Mouse (Mus musculus) midbrain, postnatal 0 days (tissue): ENCODE data around the gene Kif13a. TPM values are rescaled to one million over a fixed set of nuclear protein-coding genes. Genes with fewer than 3 reads are reported as not detected.

Experiments
- ATAC-seq: fragments of 200-750 bp; cut with Nextera tagmentation; 2 replicates; pipeline ENCODE4 v1.8.0; 2017; ENCODE audit warnings: moderate number of reproducible peaks, mild to moderate bottlenecking, moderate TSS enrichment, moderate library complexity; ENCODE audit not compliant: low FRiP score
- DNase-seq: peaks from one replicate; pipeline ENCODE4 v3.0.0-alpha.2; 2015; ENCODE audit warnings: low spot score
- H3K27ac ChIP-seq: fragments of 300-500 bp; sonication (generic); 2 replicates; pipeline ENCODE4 v1.5.1; 2014; ENCODE audit warnings: low read depth, mild to moderate bottlenecking, low read length, mixed read lengths
- H3K27me3 ChIP-seq: fragments of 300-500 bp; sonication (generic); 2 replicates; pipeline ENCODE4 v1.6.1; 2014; ENCODE audit warnings: low read length, control low read depth, mixed read lengths; ENCODE audit not compliant: insufficient read depth
- H3K36me3 ChIP-seq: fragments of 300-500 bp; sonication (generic); 2 replicates; pipeline ENCODE4 v1.6.1; 2014; ENCODE audit warnings: low read length, control low read depth, mixed read lengths; ENCODE audit not compliant: insufficient read depth
- H3K4me1 ChIP-seq: fragments of 300-500 bp; sonication (generic); 2 replicates; pipeline ENCODE4 v1.6.1; 2014; ENCODE audit warnings: mild to moderate bottlenecking, control low read depth, antibody characterized with exemption, low read length, mixed read lengths; ENCODE audit not compliant: insufficient read depth
- H3K4me2 ChIP-seq: fragments of 300-500 bp; sonication (generic); 2 replicates; pipeline ENCODE4 v1.6.1; 2014; ENCODE audit warnings: low read depth, mild to moderate bottlenecking, low read length, mixed read lengths; ENCODE audit not compliant: poor library complexity, severe bottlenecking
- H3K4me3 ChIP-seq: fragments of 300-500 bp; sonication (generic); 2 replicates; pipeline ENCODE4 v1.5.1; 2014; ENCODE audit warnings: low read depth, mild to moderate bottlenecking, low read length, moderate library complexity
- H3K9ac ChIP-seq: fragments of 300-500 bp; sonication (generic); replicated peaks from 2 replicates; pipeline ENCODE4 v1.6.1; 2014; ENCODE audit warnings: mild to moderate bottlenecking, low read length, moderate library complexity, mixed read lengths; ENCODE audit not compliant: poor library complexity, severe bottlenecking
- H3K9me3 ChIP-seq: fragments of 300-500 bp; sonication (generic); 2 replicates; pipeline ENCODE4 v1.6.1; 2016; ENCODE audit warnings: low read length, control low read depth
- CTCF ChIP-seq: IDR thresholded peaks from 2 replicates; pipeline ENCODE4 v1.5.1; 2016; ENCODE audit warnings: antibody characterized with exemption, mild to moderate bottlenecking
- WGBS: fragments of 180-500 bp; shearing (Covaris S2); extraction: QIAGEN DNeasy Blood & Tissue Kit; methylation state at CpG from one replicate; pipeline ENCODE4 v1.1.7; 2014; 5-methylcytosine and 5-hydroxymethylcytosine counted together
- polyA plus RNA-seq: library from polyadenylated mRNA; unstranded; fragments of >200 nt; fragmentation: Nextera tagmentation; extraction: Ambion mirVana; gene quantifications from 2 replicates; pipeline ENCODE4 v1.2.1, GENCODE M21; 2015
- total RNA-seq: library from RNA; depleted of rRNA; stranded (reverse); fragments of >200 nt; gene quantifications from 2 replicates; pipeline ENCODE4 v1.2.3, GENCODE M21; 2014; rRNA removed

Kif13a gene
- total RNA-seq (31.4 and 31.7 TPM in 2 replicates), polyA plus RNA-seq (10.1 TPM in 2 replicates)

GRCm38 (mm10) chr13:46929719-46930658 lies at the start of gene Kif13a:
Gene Kif13a, minus strand, starts transcription at chr13:46929867.
- 0% methylated on average over 40 of the region's 96 CpGs for WGBS
- peak within 1 kb of the TSS; percentile 76 for H3K4me3 ChIP-seq

GRCm38 (mm10) chr13:46976532-46976931 lies 46.9 kb upstream of the Kif13a start:
- H3K27ac ChIP-seq: no peak overlapping the region
- TF ChIP-seq CTCF: peak; percentile 10; the same call in 1 of the 2 replicates
- no peaks in the 10 kb centered on the region for H3K36me3 ChIP-seq
- no peaks in the 10 kb centered on the region for H3K9me3 ChIP-seq
- DNase-seq (no peak), ATAC-seq (no peak)
- H3K4me3 ChIP-seq: no peak overlapping the region
- H3K4me1 ChIP-seq: no peaks in the 10 kb centered on the region
- no peaks in the 10 kb centered on the region for H3K27me3 ChIP-seq
- WGBS: 85% methylated on average over 7 of the region's 7 CpGs
- H3K9ac ChIP-seq: no peak overlapping the region
- H3K4me2 ChIP-seq: no peak overlapping the region

More at GRCm38 (mm10) chr13:46929719-46930658, at the start of gene Kif13a:
- TF ChIP-seq CTCF: peak; percentile 48
- Histone ChIP-seq H3K9me3 (no peaks in the 10 kb centered on the region), H3K36me3 (no peaks in the 10 kb centered on the region), H3K27ac (peak within 1 kb of the TSS; percentile 92), H3K27me3 (no peaks in the 10 kb centered on the region), H3K4me1 (peaks cover 3% of the 10 kb centered on the region; the same call in 1 of the 2 replicates), H3K4me2 (peak within 1 kb of the TSS; percentile 85), H3K9ac (peak within 1 kb of the TSS; percentile 87)
- DNase-seq (peak; percentile 96), ATAC-seq (peak; percentile 87)

- no peak overlapping the region for H3K27ac ChIP-seq
- H3K4me2 ChIP-seq: no peak overlapping the region
These were observed 46.3 kb upstream of the Kif13a start for GRCm38 (mm10) chr13:46975930-46976329.

GRCm38 (mm10) chr13:46975031-46975551 lies 45.4 kb upstream of the Kif13a start:
- ATAC-seq (peak; percentile 89), DNase-seq (peak; percentile 84)
- H3K9ac ChIP-seq: peak overlapping the region; percentile 46
- H3K27me3 ChIP-seq: no peaks in the 10 kb centered on the region
- no peaks in the 10 kb centered on the region for H3K9me3 ChIP-seq
- peak overlapping the region; percentile 51 for H3K4me2 ChIP-seq
- H3K4me1 ChIP-seq: no peaks in the 10 kb centered on the region
- TF ChIP-seq CTCF: no peak
- H3K36me3 ChIP-seq: no peaks in the 10 kb centered on the region
- WGBS: 9% methylated on average over 14 of the region's 14 CpGs
- peak overlapping the region; percentile 32 for H3K4me3 ChIP-seq
- no peak overlapping the region for H3K27ac ChIP-seq

More at GRCm38 (mm10) chr13:46975930-46976329, 46.3 kb upstream of the Kif13a start:
- ATAC-seq (no peak), DNase-seq (no peak)
- no peak for TF ChIP-seq CTCF
- Histone ChIP-seq H3K27me3 (no peaks in the 10 kb centered on the region), H3K4me1 (no peaks in the 10 kb centered on the region), H3K36me3 (no peaks in the 10 kb centered on the region), H3K9me3 (no peaks in the 10 kb centered on the region), H3K4me3 (no peak overlapping the region), H3K9ac (no peak overlapping the region)
- WGBS: 31% methylated on average over 4 of the region's 4 CpGs

- H3K9me3 ChIP-seq: no peaks in the 10 kb centered on the region
- 83% methylated on average over 10 of the region's 10 CpGs for WGBS
- no peak for DNase-seq
- no peak overlapping the region for H3K4me3 ChIP-seq
- H3K9ac ChIP-seq: no peak overlapping the region
- no peaks in the 10 kb centered on the region for H3K4me1 ChIP-seq
- no peak overlapping the region for H3K4me2 ChIP-seq
- no peak overlapping the region for H3K27ac ChIP-seq
- H3K36me3 ChIP-seq: no peaks in the 10 kb centered on the region
- no peak for TF ChIP-seq CTCF
- no peak for ATAC-seq
- H3K27me3 ChIP-seq: no peaks in the 10 kb centered on the region
These were observed 40.7 kb upstream of the Kif13a start for GRCm38 (mm10) chr13:46970286-46970945.
